Mouse (Mus musculus): ENCODE data around the gene Dnajc13. TPM values are rescaled to one million over a fixed set of nuclear protein-coding genes. Genes with fewer than 3 reads are reported as not detected.

Gene Dnajc13
- polyA plus RNA-seq, 1 experiment, result not detected

GRCm38 (mm10) chr9:104126833-104127232 lies 135.9 kb downstream of the Dnajc13 start, which contains the start of gene Ackr4:
TSS of gene Ackr4 (minus strand) at chr9:104126933.
- TF ChIP-seq POLR2A (IDR thresholded peaks at IDR 0.05; ENCODE audit: insufficient read depth, low read depth, low read length) (no peak), CTCF (IDR thresholded peaks at IDR 0.05; ENCODE audit: insufficient read depth, low read depth, low read length) (no peak)
- H3K4me3 ChIP-seq (ENCODE audit: insufficient read depth, low read depth, low read length), result no peak within 1 kb of the TSS
- H3K4me1 ChIP-seq (ENCODE audit: control insufficient read depth, insufficient read depth, low read length), result peaks cover 21% of the 10 kb centered on the region
- H3K27ac ChIP-seq (ENCODE audit: insufficient read depth, low read depth, low read length), result no peak within 1 kb of the TSS
- WGBS, result 70% methylated on average over 3 of the region's 3 CpGs

GRCm38 (mm10) chr9:104123622-104124021 lies 139.1 kb downstream of the Dnajc13 start:
- Histone ChIP-seq H3K27ac (ENCODE audit: insufficient read depth, low read depth, low read length) (no peak overlapping the region), H3K4me3 (ENCODE audit: insufficient read depth, low read depth, low read length) (no peak overlapping the region), H3K4me1 (ENCODE audit: control insufficient read depth, insufficient read depth, low read length) (peaks cover 18% of the 10 kb centered on the region)
- 51% methylated on average over 5 of the region's 5 CpGs for WGBS
- TF ChIP-seq CTCF (IDR thresholded peaks at IDR 0.05; ENCODE audit: insufficient read depth, low read depth, low read length) (no peak), POLR2A (IDR thresholded peaks at IDR 0.05; ENCODE audit: insufficient read depth, low read depth, low read length) (no peak)

GRCm38 (mm10) chr9:104123101-104123500 lies 139.6 kb downstream of the Dnajc13 start:
- no peak overlapping the region for H3K27ac ChIP-seq (ENCODE audit: insufficient read depth, low read depth, low read length)
- TF ChIP-seq CTCF (IDR thresholded peaks at IDR 0.05; ENCODE audit: insufficient read depth, low read depth, low read length) (no peak), POLR2A (IDR thresholded peaks at IDR 0.05; ENCODE audit: insufficient read depth, low read depth, low read length) (no peak)
- WGBS, result 75% methylated on average over 5 of the region's 5 CpGs

GRCm38 (mm10) chr9:104109151-104109550 lies 153.6 kb downstream of the Dnajc13 start:
- WGBS, result 66% methylated on average over 5 of the region's 5 CpGs
- TF ChIP-seq CTCF (IDR thresholded peaks at IDR 0.05; ENCODE audit: insufficient read depth, low read depth, low read length) (no peak), POLR2A (IDR thresholded peaks at IDR 0.05; ENCODE audit: insufficient read depth, low read depth, low read length) (no peak)
- Histone ChIP-seq H3K4me1 (ENCODE audit: control insufficient read depth, insufficient read depth, low read length) (no peaks in the 10 kb centered on the region), H3K4me3 (ENCODE audit: insufficient read depth, low read depth, low read length) (no peak overlapping the region), H3K27ac (ENCODE audit: insufficient read depth, low read depth, low read length) (no peak overlapping the region)

More at GRCm38 (mm10) chr9:104123101-104123500, 139.6 kb downstream of the Dnajc13 start:
- no peak overlapping the region for H3K4me3 ChIP-seq (ENCODE audit: insufficient read depth, low read depth, low read length)
- H3K4me1 ChIP-seq (ENCODE audit: control insufficient read depth, insufficient read depth, low read length), result peaks cover 19% of the 10 kb centered on the region

- WGBS, result 76% methylated on average over 2 of the region's 2 CpGs
- TF ChIP-seq POLR2A (IDR thresholded peaks at IDR 0.05; ENCODE audit: insufficient read depth, low read depth, low read length) (no peak), CTCF (IDR thresholded peaks at IDR 0.05; ENCODE audit: insufficient read depth, low read depth, low read length) (no peak)
- Histone ChIP-seq H3K4me3 (ENCODE audit: insufficient read depth, low read depth, low read length) (no peak overlapping the region), H3K27ac (ENCODE audit: insufficient read depth, low read depth, low read length) (no peak overlapping the region), H3K4me1 (ENCODE audit: control insufficient read depth, insufficient read depth, low read length) (no peaks in the 10 kb centered on the region)
Observed at GRCm38 (mm10) chr9:104108571-104109143, 154.1 kb downstream of the Dnajc13 start.

GRCm38 (mm10) chr9:104107482-104107881 lies 155.2 kb downstream of the Dnajc13 start:
- Histone ChIP-seq H3K4me3 (ENCODE audit: insufficient read depth, low read depth, low read length) (no peak overlapping the region), H3K4me1 (ENCODE audit: control insufficient read depth, insufficient read depth, low read length) (no peaks in the 10 kb centered on the region), H3K27ac (ENCODE audit: insufficient read depth, low read depth, low read length) (no peak overlapping the region)
- 87% methylated on average over 6 of the region's 6 CpGs for WGBS
- no peak for TF ChIP-seq CTCF (IDR thresholded peaks at IDR 0.05; ENCODE audit: insufficient read depth, low read depth, low read length)
- no peak for TF ChIP-seq POLR2A (IDR thresholded peaks at IDR 0.05; ENCODE audit: insufficient read depth, low read depth, low read length)

- WGBS, result 79% methylated on average over 9 of the region's 9 CpGs
- no peak overlapping the region for H3K27ac ChIP-seq (ENCODE audit: insufficient read depth, low read depth, low read length)
- no peaks in the 10 kb centered on the region for H3K4me1 ChIP-seq (ENCODE audit: control insufficient read depth, insufficient read depth, low read length)
- H3K4me3 ChIP-seq (ENCODE audit: insufficient read depth, low read depth, low read length), result no peak overlapping the region
- TF ChIP-seq CTCF (IDR thresholded peaks at IDR 0.05; ENCODE audit: insufficient read depth, low read depth, low read length) (no peak), POLR2A (IDR thresholded peaks at IDR 0.05; ENCODE audit: insufficient read depth, low read depth, low read length) (no peak)
Observed at GRCm38 (mm10) chr9:104106930-104107329, 155.8 kb downstream of the Dnajc13 start.

GRCm38 (mm10) chr9:104104986-104105385 lies 157.7 kb downstream of the Dnajc13 start:
- WGBS, result 93% methylated on average over 2 of the region's 2 CpGs
- H3K27ac ChIP-seq (ENCODE audit: insufficient read depth, low read depth, low read length), result no peak overlapping the region
- TF ChIP-seq CTCF (IDR thresholded peaks at IDR 0.05; ENCODE audit: insufficient read depth, low read depth, low read length) (no peak), POLR2A (IDR thresholded peaks at IDR 0.05; ENCODE audit: insufficient read depth, low read depth, low read length) (no peak)
- H3K4me1 ChIP-seq (ENCODE audit: control insufficient read depth, insufficient read depth, low read length), result no peaks in the 10 kb centered on the region
- H3K4me3 ChIP-seq (ENCODE audit: insufficient read depth, low read depth, low read length), result no peak overlapping the region

GRCm38 (mm10) chr9:104102901-104103300 lies 159.8 kb downstream of the Dnajc13 start:
- 68% methylated on average over 2 of the region's 2 CpGs for WGBS
- Histone ChIP-seq H3K4me3 (ENCODE audit: insufficient read depth, low read depth, low read length) (no peak overlapping the region), H3K4me1 (ENCODE audit: control insufficient read depth, insufficient read depth, low read length) (no peaks in the 10 kb centered on the region), H3K27ac (ENCODE audit: insufficient read depth, low read depth, low read length) (no peak overlapping the region)
- TF ChIP-seq POLR2A (IDR thresholded peaks at IDR 0.05; ENCODE audit: insufficient read depth, low read depth, low read length) (no peak), CTCF (IDR thresholded peaks at IDR 0.05; ENCODE audit: insufficient read depth, low read depth, low read length) (no peak)
